Mouse (Mus musculus): ENCODE measurements at regions not wholly inside any gene's neighbourhood (a gene's known extent, or its start where the extent isn't known, plus 50 kb on each side); places are given as distances from the start of the nearest gene placed in this dataset.

- no peak for TF ChIP-seq CTCF (IDR thresholded peaks at IDR 0.05; ENCODE audit: borderline replicate concordance, insufficient read depth, low read length)
- TF ChIP-seq POLR2A (IDR thresholded peaks at IDR 0.05; ENCODE audit: low read depth, low read length), result no peak
Observed at GRCm38 (mm10) chr16:25615646-25616045, 67.9 kb upstream of the Trp63 start.
